Mouse (Mus musculus) spleen, adult 2 months (tissue): ENCODE data around the gene Adra2a. TPM values are rescaled to one million over a fixed set of nuclear protein-coding genes. Genes with fewer than 3 reads are reported as not detected.

ENCODE experiments used
- DNase-seq, 2 experiments: peaks; one replicate each; pipeline versions ENCODE4 v3.0.0 to v3.0.0-alpha.2; 2012 to 2021; ENCODE audit warnings: low spot score in 2 of 2, low read depth in 1 of 2
- H3K27ac ChIP-seq: fragments of 200-500 bp; 2 replicates; pipeline ENCODE4 v1.5.1; 2012; ENCODE audit warnings: low read length, inconsistent platforms; ENCODE audit not compliant: insufficient read depth
- H3K27me3 ChIP-seq: fragments of 200-500 bp; 2 replicates; pipeline ENCODE4 v1.6.1; 2012; ENCODE audit warnings: mild to moderate bottlenecking, moderate library complexity, low read length, inconsistent platforms; ENCODE audit not compliant: control insufficient read depth, insufficient read depth
- H3K36me3 ChIP-seq: fragments of 200-500 bp; 2 replicates; pipeline ENCODE4 v1.6.1; 2012; ENCODE audit warnings: mild to moderate bottlenecking, low read length, inconsistent platforms; ENCODE audit not compliant: control insufficient read depth, insufficient read depth
- H3K4me1 ChIP-seq: fragments of 200-500 bp; 2 replicates; pipeline ENCODE4 v1.6.1; 2011; ENCODE audit warnings: inconsistent platforms; ENCODE audit not compliant: control insufficient read depth, insufficient read depth, insufficient read length
- H3K4me3 ChIP-seq: fragments of 200-500 bp; 2 replicates; pipeline ENCODE4 v1.5.1; 2011; ENCODE audit warnings: mild to moderate bottlenecking, inconsistent platforms; ENCODE audit not compliant: insufficient read depth, insufficient read length; ENCODE audit errors: extremely low read depth
- CTCF ChIP-seq: fragments of 200-500 bp; IDR thresholded peaks from 2 replicates; pipeline ENCODE4 v1.5.1; 2011; ENCODE audit warnings: mild to moderate bottlenecking, inconsistent platforms; ENCODE audit not compliant: insufficient read depth, insufficient read length, insufficient replicate concordance; ENCODE audit errors: extremely low read depth
- POLR2A ChIP-seq: fragments of 200-500 bp; IDR thresholded peaks from 2 replicates; pipeline ENCODE4 v1.6.1; 2011; ENCODE audit warnings: low read depth, low read length, inconsistent platforms
- WGBS: fragments of 180-500 bp; shearing (Covaris S2); methylation state at CpG from one replicate; pipeline ENCODE4 v1.1.7; 2018; 5-methylcytosine and 5-hydroxymethylcytosine counted together
- polyA plus RNA-seq: library from polyadenylated mRNA; depleted of rRNA; stranded (reverse); fragments of >200 nt; gene quantifications from 2 replicates; pipeline ENCODE4 v1.2.3, GENCODE M21; 2012; rRNA removed

The Adra2a gene
- 0.83 and 1.3 TPM in 2 replicates for polyA plus RNA-seq

GRCm38 (mm10) chr19:54043851-54044250 lies at the start of gene Adra2a:
Adra2a (plus strand) TSS chr19:54044151.
- Histone ChIP-seq H3K4me1 (peaks cover 19% of the 10 kb centered on the region), H3K36me3 (no peaks in the 10 kb centered on the region), H3K4me3 (peak within 1 kb of the TSS; percentile 33; the same call in 1 of the 2 replicates), H3K27me3 (peaks cover 28% of the 10 kb centered on the region), H3K27ac (no peak within 1 kb of the TSS)
- TF ChIP-seq POLR2A, result no peak
- TF ChIP-seq CTCF, result no peak
- WGBS, result 74% methylated on average over 5 of the region's 5 CpGs
- DNase-seq, result no peak

GRCm38 (mm10) chr19:53994276-53994675 lies 49.7 kb upstream of the Adra2a start:
- Histone ChIP-seq H3K4me3 (no peak overlapping the region), H3K4me1 (no peaks in the 10 kb centered on the region), H3K27me3 (no peaks in the 10 kb centered on the region), H3K27ac (no peak overlapping the region), H3K36me3 (no peaks in the 10 kb centered on the region)
- 91% methylated on average over 1 of the region's 1 CpGs for whole genome bisulfite sequencing
- DNase-seq, result no peak
- TF ChIP-seq POLR2A (no peak), CTCF (no peak)

GRCm38 (mm10) chr19:54010973-54011372 lies 33.0 kb upstream of the Adra2a start:
- Histone ChIP-seq H3K27me3 (no peaks in the 10 kb centered on the region), H3K4me3 (no peak overlapping the region), H3K4me1 (no peaks in the 10 kb centered on the region), H3K27ac (no peak overlapping the region), H3K36me3 (no peaks in the 10 kb centered on the region; the same call in 1 of the 2 replicates)
- no peak for TF ChIP-seq POLR2A
- TF ChIP-seq CTCF, result no peak
- no peak for DNase-seq
- 67% methylated on average over 4 of the region's 4 CpGs for WGBS

- H3K27me3 ChIP-seq, result no peaks in the 10 kb centered on the region
- H3K4me3 ChIP-seq, result no peak overlapping the region
- 70% methylated on average over 5 of the region's 5 CpGs for WGBS
- H3K36me3 ChIP-seq, result no peaks in the 10 kb centered on the region; the same call in 1 of the 2 replicates
- DNase-seq, result no peak
- TF ChIP-seq CTCF (no peak), POLR2A (no peak)
- H3K4me1 ChIP-seq, result no peaks in the 10 kb centered on the region
- no peak overlapping the region for H3K27ac ChIP-seq
Measured at GRCm38 (mm10) chr19:54014999-54015398, 29.0 kb upstream of the Adra2a start.

GRCm38 (mm10) chr19:54015503-54015902 lies 28.4 kb upstream of the Adra2a start:
- DNase-seq, result no peak
- Histone ChIP-seq H3K4me1 (no peaks in the 10 kb centered on the region), H3K27ac (no peak overlapping the region), H3K27me3 (no peaks in the 10 kb centered on the region), H3K4me3 (no peak overlapping the region), H3K36me3 (no peaks in the 10 kb centered on the region; the same call in 1 of the 2 replicates)
- WGBS, result 76% methylated on average over 5 of the region's 5 CpGs
- TF ChIP-seq POLR2A (no peak), CTCF (no peak)

GRCm38 (mm10) chr19:54035100-54035499 lies 8.9 kb upstream of the Adra2a start:
- Histone ChIP-seq H3K27ac (no peak overlapping the region), H3K36me3 (peaks cover 4% of the 10 kb centered on the region)

GRCm38 (mm10) chr19:54039441-54039840 lies 4.5 kb upstream of the Adra2a start:
- DNase-seq, result no peak

More at GRCm38 (mm10) chr19:54035100-54035499, 8.9 kb upstream of the Adra2a start:
- WGBS, result 98% methylated on average over 6 of the region's 6 CpGs
- TF ChIP-seq CTCF (no peak), POLR2A (no peak)
- Histone ChIP-seq H3K4me1 (no peaks in the 10 kb centered on the region), H3K27me3 (no peaks in the 10 kb centered on the region), H3K4me3 (no peak overlapping the region)
- DNase-seq, result no peak

More at GRCm38 (mm10) chr19:54039441-54039840, 4.5 kb upstream of the Adra2a start:
- Histone ChIP-seq H3K4me3 (no peak overlapping the region), H3K27ac (no peak overlapping the region), H3K27me3 (peaks cover under 1% of the 10 kb centered on the region; the same call in 1 of the 2 replicates), H3K36me3 (no peaks in the 10 kb centered on the region), H3K4me1 (no peaks in the 10 kb centered on the region)
- 86% methylated on average over 7 of the region's 7 CpGs for WGBS
- no peak for TF ChIP-seq POLR2A
- no peak for TF ChIP-seq CTCF
